Mouse (Mus musculus): ENCODE measurements around the gene Fads1. TPM values are rescaled to one million over a fixed set of nuclear protein-coding genes. Genes with fewer than 3 reads are reported as not detected.

The Fads1 gene
- total RNA-seq (2023) = 10 to 100 TPM; 13.4 to 15.2 TPM

GRCm38 (mm10) chr19:10182670-10183298 is at the start of gene Fads1:
Gene Fads1, plus strand, starts transcription at chr19:10182888.

GRCm38 (mm10) chr19:10203848-10204615 is 21.3 kb downstream of the Fads1 start, which contains the start of the genes Tmem258 and Fen1:
Gene Tmem258, plus strand, starts transcription at chr19:10204014.
Gene Fen1, minus strand, starts transcription at chr19:10204169.

GRCm38 (mm10) chr19:10240654-10241305 is 58.1 kb downstream of the Fads1 start, which contains the start of gene Myrf:
Gene Myrf, minus strand, starts transcription at chr19:10240748.

Other genes starting within 250 kb of the Fads1 start
- gene Fth1, start 202.3 kb upstream of the Fads1 start, total RNA-seq (2023) = 1,000 to 10,000 TPM; 4,123 to 4,141 TPM
- gene Best1, start 181.3 kb upstream of the Fads1 start, total RNA-seq (2023) = under 1 TPM in 1 of 2 experiments, not detected in 1; 0.43 TPM
- gene Rab3il1, start 181.2 kb upstream of the Fads1 start, total RNA-seq (2023) = 10 to 100 TPM; 44.8 to 45.4 TPM
- 1 to 10 TPM; 1.4 to 3.6 TPM for gene Fads3, start 141.3 kb upstream of the Fads1 start, total RNA-seq (2023)
- 1 to 10 TPM in 1 of 2 experiments, under 1 TPM in 1; 0.50 to 1.1 TPM for gene Fads2, start 81.1 kb upstream of the Fads1 start, total RNA-seq (2023)
- 100 to 1,000 TPM; 111 to 156 TPM for gene Tmem258, start 21.1 kb downstream of the Fads1 start, total RNA-seq (2023)
- gene Fen1, start 21.3 kb downstream of the Fads1 start, total RNA-seq (2023) = 10 to 100 TPM; 11.2 to 15.3 TPM
- gene Myrf, start 57.9 kb downstream of the Fads1 start, total RNA-seq (2023) = under 1 TPM; 0.85 to 1.00 TPM
- gene Dagla, start 122.0 kb downstream of the Fads1 start, total RNA-seq (2023) = 1 to 10 TPM; 3.9 to 5.4 TPM
- gene Syt7, start 206.2 kb downstream of the Fads1 start, total RNA-seq (2023) = not detected

Measured in monocyte, adult 59 days (primary cell).